Mouse (Mus musculus) neural tube, embryonic 14.5 days (tissue): Measurements from ENCODE around the gene Aifm3. TPM values are rescaled to one million over a fixed set of nuclear protein-coding genes. Genes with fewer than 3 reads are reported as not detected.

Experiments
- ATAC-seq: fragments of 200-750 bp; cut with Nextera tagmentation; 2 replicates; pipeline ENCODE4 v1.8.0; 2017; ENCODE audit warnings: low read depth, mild to moderate bottlenecking, moderate TSS enrichment, moderate library complexity
- H3K27ac ChIP-seq: fragments of 300-500 bp; sonication (generic); 2 replicates; pipeline ENCODE4 v1.5.1; 2014; ENCODE audit warnings: low read depth, mild to moderate bottlenecking, control low read depth, low read length, moderate library complexity, mixed read lengths
- H3K27me3 ChIP-seq: fragments of 300-500 bp; sonication (generic); 2 replicates; pipeline ENCODE4 v1.6.1; 2014; ENCODE audit warnings: low read length; ENCODE audit not compliant: control insufficient read depth, insufficient read depth
- H3K36me3 ChIP-seq: fragments of 300-500 bp; sonication (generic); 2 replicates; pipeline ENCODE4 v1.6.1; 2014; ENCODE audit warnings: low read length, mixed read lengths; ENCODE audit not compliant: control insufficient read depth, insufficient read depth
- H3K4me1 ChIP-seq: fragments of 300-500 bp; sonication (generic); 2 replicates; pipeline ENCODE4 v1.6.1; 2014; ENCODE audit warnings: low read length; ENCODE audit not compliant: control insufficient read depth, insufficient read depth
- H3K4me2 ChIP-seq: fragments of 300-500 bp; sonication (generic); 2 replicates; pipeline ENCODE4 v1.6.1; 2014; ENCODE audit warnings: mild to moderate bottlenecking, low read depth, low read length, control low read depth
- H3K4me3 ChIP-seq: fragments of 300-500 bp; sonication (generic); 2 replicates; pipeline ENCODE4 v1.5.1; 2014; ENCODE audit warnings: low read depth, low read length, control low read depth, mixed read lengths
- H3K9ac ChIP-seq: fragments of 300-500 bp; sonication (generic); replicated peaks from 2 replicates; pipeline ENCODE4 v1.6.1; 2014; ENCODE audit warnings: low read depth, mild to moderate bottlenecking, control low read depth, low read length, mixed read lengths
- H3K9me3 ChIP-seq: fragments of 300-500 bp; sonication (generic); 2 replicates; pipeline ENCODE4 v1.6.1; 2016; ENCODE audit warnings: low read length; ENCODE audit not compliant: control insufficient read depth
- WGBS: fragments of 180-500 bp; shearing (Covaris S2); extraction: QIAGEN DNeasy Blood & Tissue Kit; methylation state at CpG from one replicate; pipeline ENCODE4 v1.1.7; 2014; 5-methylcytosine and 5-hydroxymethylcytosine counted together
- polyA plus RNA-seq: library from polyadenylated mRNA; unstranded; fragments of >200 nt; fragmentation: Nextera tagmentation; extraction: Ambion mirVana; gene quantifications from 2 replicates; pipeline ENCODE4 v1.2.1, GENCODE M21; 2014

Aifm3 gene
- polyA plus RNA-seq, 1 experiment from 2014 or later, result 3.4 TPM

DNA sequence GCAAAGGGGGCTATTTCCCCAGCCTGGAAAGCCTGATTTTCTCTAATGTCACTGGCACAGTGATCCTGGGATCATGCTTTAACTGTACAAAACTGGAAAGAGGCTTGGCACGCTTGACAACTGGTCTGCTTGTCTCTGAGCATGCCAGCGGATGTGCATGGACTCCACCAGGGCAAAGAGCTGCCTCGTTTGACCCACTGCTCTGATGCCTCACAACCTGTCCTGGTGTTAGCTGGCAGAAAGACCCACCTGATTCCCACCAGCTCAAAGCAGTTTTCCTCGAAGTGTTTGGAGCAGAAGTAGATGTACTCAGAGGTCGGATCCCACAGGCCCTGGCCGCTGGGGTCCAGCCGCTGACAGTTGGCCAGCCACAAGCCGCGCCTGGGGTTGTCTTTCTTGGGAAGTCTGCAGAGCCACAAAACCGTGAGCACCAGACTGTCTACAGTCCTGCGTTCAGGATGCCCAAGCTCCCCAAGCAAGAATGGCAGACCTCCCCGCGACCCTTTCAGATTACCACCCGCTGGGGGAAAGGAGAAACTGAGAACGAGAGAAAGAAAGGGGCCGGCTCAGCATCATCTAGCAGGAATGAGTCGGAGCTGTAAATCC lies 40.7 kb downstream of the Aifm3 start:
- 13% methylated on average over 17 of the region's 17 CpGs for WGBS

DNA sequence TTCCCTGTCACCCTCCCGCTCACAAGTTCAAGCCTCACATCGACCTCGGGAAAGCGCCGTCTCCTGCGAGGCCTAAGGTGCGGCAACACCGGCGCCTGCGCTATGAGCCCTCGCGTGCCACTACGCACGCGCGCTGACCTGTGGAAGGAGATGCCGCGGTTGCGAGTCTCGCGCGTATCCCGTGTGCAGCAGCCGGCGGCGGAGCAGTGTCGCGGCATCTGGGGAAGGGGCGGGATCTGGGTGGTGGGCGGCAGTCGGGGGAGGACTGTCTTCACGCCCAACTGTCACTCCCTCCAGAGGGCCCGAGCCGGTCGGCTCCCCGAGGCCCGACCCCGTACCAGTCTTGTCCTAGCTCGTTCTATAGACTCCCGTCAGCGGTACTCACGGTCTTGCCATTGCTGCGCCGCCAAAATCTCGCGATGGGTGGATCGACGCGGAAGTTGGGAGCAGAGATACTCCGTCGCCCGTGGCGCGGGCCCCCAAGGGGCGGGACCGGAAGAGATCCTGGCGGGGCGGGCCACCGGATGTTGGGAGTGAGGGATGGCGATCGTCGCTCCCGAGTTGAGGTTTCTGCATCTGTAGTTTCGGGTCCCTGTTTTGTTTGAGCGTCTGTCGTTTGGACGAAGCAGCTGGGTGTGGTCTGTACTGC lies 41.4 kb downstream of the Aifm3 start, which contains the start of gene Thap7:
TSS of gene Thap7 (minus strand) at position 497 of the 649 bp plus-strand sequence.
- Histone ChIP-seq H3K4me1 (peaks cover 17% of the 10 kb centered on the region), H3K4me2 (peak within 1 kb of the TSS; percentile 91), H3K9me3 (no peaks in the 10 kb centered on the region), H3K36me3 (peaks cover 22% of the 10 kb centered on the region), H3K9ac (peak within 1 kb of the TSS; percentile 90), H3K27me3 (no peaks in the 10 kb centered on the region), H3K4me3 (peak within 1 kb of the TSS; percentile 70), H3K27ac (peak within 1 kb of the TSS; percentile 97)
- under 1% methylated on average over 64 of the region's 67 CpGs for WGBS
- ATAC-seq, result peak; percentile 97

More for the DNA sequence above, 40.7 kb downstream of the Aifm3 start:
- H3K4me3 ChIP-seq, result peak overlapping the region; percentile 70
- H3K27ac ChIP-seq, result peak overlapping the region; percentile 97
- no peaks in the 10 kb centered on the region for H3K27me3 ChIP-seq
- H3K4me2 ChIP-seq, result peak overlapping the region; percentile 91
- no peaks in the 10 kb centered on the region for H3K9me3 ChIP-seq
- H3K4me1 ChIP-seq, result peaks cover 17% of the 10 kb centered on the region
- peak overlapping the region; percentile 90 for H3K9ac ChIP-seq
- peak; percentile 2; the same call in 1 of the 2 replicates for ATAC-seq
- H3K36me3 ChIP-seq, result peaks cover 29% of the 10 kb centered on the region

GRCm38 (mm10) chr16:17532271-17532670 lies 42.9 kb downstream of the Aifm3 start:
- Histone ChIP-seq H3K4me2 (no peak overlapping the region), H3K27me3 (no peaks in the 10 kb centered on the region), H3K9ac (no peak overlapping the region), H3K9me3 (no peaks in the 10 kb centered on the region), H3K27ac (no peak overlapping the region), H3K36me3 (peaks cover 9% of the 10 kb centered on the region), H3K4me1 (peaks cover 17% of the 10 kb centered on the region), H3K4me3 (no peak overlapping the region)
- ATAC-seq, result no peak
- 51% methylated on average over 4 of the region's 4 CpGs for WGBS

- no peak overlapping the region for H3K4me2 ChIP-seq
- ATAC-seq, result no peak
- no peak overlapping the region for H3K4me3 ChIP-seq
- H3K27me3 ChIP-seq, result no peaks in the 10 kb centered on the region
- H3K4me1 ChIP-seq, result peaks cover 17% of the 10 kb centered on the region
- 72% methylated on average over 14 of the region's 14 CpGs for WGBS
- no peak overlapping the region for H3K9ac ChIP-seq
- H3K9me3 ChIP-seq, result no peaks in the 10 kb centered on the region
- peaks cover 4% of the 10 kb centered on the region; the same call in 1 of the 2 replicates for H3K36me3 ChIP-seq
- no peak overlapping the region for H3K27ac ChIP-seq
Observed at GRCm38 (mm10) chr16:17532676-17533329, 43.4 kb downstream of the Aifm3 start.

GRCm38 (mm10) chr16:17536584-17536983 lies 47.2 kb downstream of the Aifm3 start:
- H3K9ac ChIP-seq, result no peak overlapping the region
- ATAC-seq, result no peak
- H3K4me3 ChIP-seq, result no peak overlapping the region
- H3K4me2 ChIP-seq, result no peak overlapping the region
- no peaks in the 10 kb centered on the region for H3K36me3 ChIP-seq
- no peaks in the 10 kb centered on the region for H3K9me3 ChIP-seq
- WGBS, result 95% methylated on average over 3 of the region's 3 CpGs
- no peaks in the 10 kb centered on the region for H3K27me3 ChIP-seq
- peaks cover 6% of the 10 kb centered on the region; the same call in 1 of the 2 replicates for H3K4me1 ChIP-seq
- no peak overlapping the region for H3K27ac ChIP-seq

- no peak for ATAC-seq
- Histone ChIP-seq H3K4me1 (no peaks in the 10 kb centered on the region), H3K4me2 (no peak overlapping the region), H3K9me3 (no peaks in the 10 kb centered on the region), H3K9ac (no peak overlapping the region), H3K27me3 (no peaks in the 10 kb centered on the region), H3K4me3 (no peak overlapping the region), H3K27ac (no peak overlapping the region), H3K36me3 (no peaks in the 10 kb centered on the region)
- 84% methylated on average over 2 of the region's 2 CpGs for WGBS
Observed at GRCm38 (mm10) chr16:17542632-17543031, 53.2 kb downstream of the Aifm3 start.

DNA sequence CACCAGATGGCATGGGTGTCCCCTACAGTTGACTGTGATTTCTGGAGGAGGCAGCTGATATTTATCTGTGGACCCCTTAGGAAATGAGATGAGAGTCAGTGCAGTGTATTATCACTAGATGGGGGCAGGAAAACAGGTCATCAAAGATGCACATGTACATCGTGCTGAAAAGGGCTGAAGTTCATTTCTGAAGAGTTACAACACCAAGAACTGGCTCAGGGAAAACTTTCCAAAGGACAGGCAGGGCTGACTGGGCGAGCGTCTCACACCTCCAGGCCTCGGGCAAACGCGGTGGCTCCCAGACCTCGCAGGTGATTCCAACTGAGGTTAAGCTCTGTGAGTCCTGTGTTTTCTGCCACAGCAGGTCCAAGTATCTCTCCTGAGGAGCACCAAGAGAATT lies 63.4 kb downstream of the Aifm3 start:
- Histone ChIP-seq H3K4me1 (no peaks in the 10 kb centered on the region), H3K9ac (no peak overlapping the region), H3K27me3 (no peaks in the 10 kb centered on the region), H3K4me3 (no peak overlapping the region), H3K9me3 (no peaks in the 10 kb centered on the region), H3K27ac (no peak overlapping the region), H3K36me3 (no peaks in the 10 kb centered on the region), H3K4me2 (no peak overlapping the region)
- no peak for ATAC-seq
- WGBS, result 86% methylated on average over 7 of the region's 7 CpGs

GRCm38 (mm10) chr16:17553910-17554685 lies 64.7 kb downstream of the Aifm3 start:
- 3% methylated on average over 18 of the region's 18 CpGs for WGBS
- Histone ChIP-seq H3K4me2 (peak overlapping the region; percentile 30), H3K4me1 (no peaks in the 10 kb centered on the region), H3K27me3 (no peaks in the 10 kb centered on the region), H3K4me3 (no peak overlapping the region), H3K9ac (0 out of 2 replicates have a peak overlapping the region, but pooled peaks have one; percentile 21), H3K9me3 (no peaks in the 10 kb centered on the region), H3K36me3 (no peaks in the 10 kb centered on the region), H3K27ac (peak overlapping the region; percentile 0; the same call in 1 of the 2 replicates)
- peak; percentile 88 for ATAC-seq
